Mouse (Mus musculus) megakaryocyte, embryonic 14.5 days (primary cell): ENCODE results near the gene Qsox2.

Source experiments
- FLI1 ChIP-seq: IDR thresholded peaks from 2 replicates; pipeline ENCODE4 v1.6.1; 2012; ENCODE audit warnings: low read length, inconsistent platforms, mixed read lengths
- GATA1 ChIP-seq: IDR thresholded peaks from 3 replicates; pipeline ENCODE4 v1.6.1; 2012; ENCODE audit warnings: mixed read lengths, low read length, inconsistent platforms, borderline replicate concordance

DNA sequence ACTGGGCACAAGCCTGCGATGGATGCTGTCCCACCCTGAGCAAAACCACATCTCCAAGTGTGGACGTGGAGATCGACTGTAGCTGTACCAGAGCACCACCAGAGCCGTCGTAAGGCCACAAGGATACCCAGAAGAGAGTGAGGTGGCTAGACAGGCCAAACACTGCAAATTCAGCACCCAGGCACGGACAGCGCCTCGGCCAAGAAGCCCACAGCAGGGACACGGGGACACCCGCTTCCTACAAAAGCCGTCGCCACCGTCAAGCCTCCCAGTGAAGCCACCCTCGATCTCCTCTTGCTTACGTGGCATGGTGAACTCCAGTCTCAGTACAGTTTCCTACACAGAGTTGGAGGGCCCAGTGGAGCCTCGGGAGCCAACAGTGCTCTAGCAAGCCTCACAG, 32.2 kb downstream of the Qsox2 start:
- TF ChIP-seq GATA1 (no peak), FLI1 (no peak)
